12 mouse cellular contexts compared by ENCODE assay signal in the genomic region with DNA sequence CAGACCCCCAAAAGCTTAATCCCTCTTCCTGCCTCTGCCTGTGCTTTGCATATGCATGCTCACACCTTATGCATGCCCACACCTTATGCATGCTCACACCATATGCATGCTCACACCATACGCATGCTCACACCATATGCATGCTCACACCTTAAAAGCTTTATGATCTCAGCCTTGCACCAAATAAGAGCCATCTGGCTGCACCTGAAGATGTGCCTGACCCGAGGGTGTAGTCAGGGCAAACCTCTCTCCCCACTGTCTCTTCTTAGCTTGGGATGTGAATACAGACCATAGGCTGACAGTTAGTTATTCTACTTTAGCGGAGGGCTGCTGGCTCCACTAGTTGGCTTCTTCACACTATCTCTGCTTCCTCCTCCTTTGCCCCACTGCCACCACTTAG.
A peak's percentile ranks its signal among the peaks of the same experiment; 100 is the strongest.
DNase-seq lines count a peak whose midpoint lies in the region; ATAC-seq and TF ChIP-seq lines count a peak whose summit lies in the region.
"Had no signal": no experiment of that assay in that cellular context is flagged by ENCODE, and none has a peak within 500 bp of the region (broad histone marks: within the 10 kb centered on the region; RNA-seq: fewer than 3 reads in every experiment).

No protein-coding gene starts in this region.

- DNase-seq in heart, adult 9 months (ENCODE audit: low spot score in 2 of 2), result no peak
- no peak for DNase-seq in neural tube, embryonic 10.5 days (ENCODE audit: extremely low spot score, low spot score)
- no peak for DNase-seq in right cerebral cortex, postnatal 36 days (ENCODE audit: low spot score in 2 of 2)
- no peak for DNase-seq in spleen, postnatal 14 days (ENCODE audit: low spot score in 2 of 2)
- no peak for DNase-seq in left cerebral cortex, adult 2 months (ENCODE audit: extremely low spot score in 1 of 2, low spot score in 2 of 2)
- DNase-seq: gastrocnemius, postnatal 10 days; lung, postnatal 4 days; spleen, adult 18-20 months had no signal

- no peaks in the 10 kb centered on the region for H3K27me3 ChIP-seq in heart, embryonic 11.5 days (ENCODE audit: control insufficient read depth, insufficient read depth, low read length)
- no peaks in the 10 kb centered on the region; the same call in 1 of the 2 replicates for H3K27me3 ChIP-seq in neural tube, embryonic 13.5 days
- H3K27me3 ChIP-seq in intestine, postnatal 0 days (replicated peaks; ENCODE audit: control insufficient read depth, insufficient read depth, low read length), result no peaks in the 10 kb centered on the region
- H3K27me3 ChIP-seq: Patski had no signal

- no peaks in the 10 kb centered on the region for H3K9me3 ChIP-seq in heart, embryonic 11.5 days (replicated peaks; ENCODE audit: control insufficient read depth, low read length)
- no peaks in the 10 kb centered on the region; the same call in 1 of the 2 replicates for H3K9me3 ChIP-seq in neural tube, embryonic 13.5 days
- H3K9me3 ChIP-seq in intestine, postnatal 0 days (ENCODE audit: control insufficient read depth), result no peaks in the 10 kb centered on the region

- H3K36me3 ChIP-seq in heart, embryonic 11.5 days (ENCODE audit: control insufficient read depth, insufficient read depth, low read length), result no peaks in the 10 kb centered on the region
- H3K36me3 ChIP-seq in neural tube, embryonic 13.5 days, result no peaks in the 10 kb centered on the region
- H3K36me3 ChIP-seq in intestine, postnatal 0 days (ENCODE audit: control insufficient read depth, insufficient read depth), result no peaks in the 10 kb centered on the region

- ATAC-seq in heart, embryonic 11.5 days (replicated peaks; ENCODE audit: insufficient number of reproducible peaks, low FRiP score, low TSS enrichment), result no peak
- no peak for ATAC-seq in neural tube, embryonic 13.5 days (ENCODE audit: low read depth)
- ATAC-seq in intestine, postnatal 0 days, result no peak
- ATAC-seq: Patski had no signal

- no peak for TF ChIP-seq CTCF in intestine, postnatal 0 days (IDR thresholded peaks at IDR 0.05; ENCODE audit: low read depth)
- no peak for TF ChIP-seq CTCF in left cerebral cortex, adult 2 months (IDR thresholded peaks at IDR 0.05)

- H3K9ac ChIP-seq in heart, embryonic 11.5 days (ENCODE audit: low read depth, low read length), result no peak overlapping the region
- H3K9ac ChIP-seq in neural tube, embryonic 13.5 days, result no peak overlapping the region
- H3K9ac ChIP-seq in intestine, postnatal 0 days (ENCODE audit: low read depth, low read length), result no peak overlapping the region

- H3K4me1 ChIP-seq in heart, embryonic 11.5 days (ENCODE audit: control insufficient read depth, insufficient read depth, low read length), result peaks cover 21% of the 10 kb centered on the region
- peaks cover 46% of the 10 kb centered on the region for H3K4me1 ChIP-seq in neural tube, embryonic 13.5 days (replicated peaks)
- H3K4me1 ChIP-seq in intestine, postnatal 0 days (replicated peaks; ENCODE audit: control insufficient read depth, insufficient read depth, low read length), result peaks cover 2% of the 10 kb centered on the region; the same call in 1 of the 2 replicates

- intact Hi-C loops in left cerebral cortex, adult 2 months (cut with DNase I), result no loop called here

- 61% methylated on average over 3 of the region's 3 CpGs for WGBS in heart, embryonic 11.5 days (ENCODE audit: insufficient replicate concordance)
- WGBS in neural tube, embryonic 13.5 days, result 69% methylated on average over 3 of the region's 3 CpGs
- WGBS in intestine, postnatal 0 days, result 68% methylated on average over 3 of the region's 3 CpGs

- no peak overlapping the region for H3K4me3 ChIP-seq in heart, embryonic 11.5 days (ENCODE audit: low read depth, low read length)
- no peak overlapping the region for H3K4me3 ChIP-seq in neural tube, embryonic 13.5 days
- H3K4me3 ChIP-seq in intestine, postnatal 0 days (ENCODE audit: low read depth, low read length), result no peak overlapping the region
- H3K4me3 ChIP-seq in left cerebral cortex, adult 2 months, result no peak overlapping the region

- H3K4me2 ChIP-seq in heart, embryonic 11.5 days, result peak overlapping the region; percentile 55
- H3K4me2 ChIP-seq in neural tube, embryonic 13.5 days, result peak overlapping the region; percentile 49
- peak overlapping the region; percentile 48; the same call in 1 of the 2 replicates for H3K4me2 ChIP-seq in intestine, postnatal 0 days (replicated peaks; ENCODE audit: low read depth)

- H3K27ac ChIP-seq in heart, embryonic 11.5 days (ENCODE audit: low read depth, low read length), result no peak overlapping the region
- H3K27ac ChIP-seq in neural tube, embryonic 13.5 days (replicated peaks), result peak overlapping the region; percentile 81; the same call in 1 of the 2 replicates
- no peak overlapping the region for H3K27ac ChIP-seq in intestine, postnatal 0 days (ENCODE audit: low read depth, low read length)
- H3K27ac ChIP-seq in left cerebral cortex, adult 2 months, result no peak overlapping the region
